Mouse (Mus musculus) olfactory bulb, adult 2 months (tissue): Measurements from ENCODE around the gene Ndufb5. TPM values are rescaled to one million over a fixed set of nuclear protein-coding genes. Genes with fewer than 3 reads are reported as not detected.

ENCODE experiments used
- H3K27ac ChIP-seq: fragments of 200-500 bp; 2 replicates; pipeline ENCODE4 v1.5.1; 2012; ENCODE audit warnings: low read depth, low read length; ENCODE audit not compliant: insufficient read depth
- H3K4me1 ChIP-seq: fragments of 200-500 bp; 2 replicates; pipeline ENCODE4 v1.6.1; 2012; ENCODE audit warnings: low read length; ENCODE audit not compliant: control insufficient read depth, insufficient read depth
- H3K4me3 ChIP-seq: fragments of 200-500 bp; 2 replicates; pipeline ENCODE4 v1.5.1; 2012; ENCODE audit warnings: mild to moderate bottlenecking, low read depth, low read length, moderate library complexity; ENCODE audit not compliant: insufficient read depth
- CTCF ChIP-seq: fragments of 200-500 bp; IDR thresholded peaks from 2 replicates; pipeline ENCODE4 v1.5.1; 2012; ENCODE audit warnings: low read depth, mild to moderate bottlenecking, low read length, moderate library complexity; ENCODE audit not compliant: insufficient read depth
- POLR2A ChIP-seq: fragments of 200-500 bp; IDR thresholded peaks from 2 replicates; pipeline ENCODE4 v1.6.1; 2012; ENCODE audit warnings: mild to moderate bottlenecking, low read depth, low read length, moderate library complexity; ENCODE audit not compliant: insufficient read depth
- whole genome bisulfite sequencing: fragments of 180-500 bp; shearing (Covaris S2); methylation state at CpG from one replicate; pipeline ENCODE4 v1.1.7; 2018; 5-methylcytosine and 5-hydroxymethylcytosine counted together
- polyA plus RNA-seq: library from polyadenylated mRNA; stranded (reverse); fragments of >200 nt; gene quantifications from 2 replicates; pipeline ENCODE4 v1.2.4, GENCODE M21; 2012; ENCODE audit warnings: low replicate concordance; ENCODE audit not compliant: missing spikeins, insufficient read depth, insufficient read length

Gene Ndufb5
- polyA plus RNA-seq, 1 experiment, result not detected

DNA sequence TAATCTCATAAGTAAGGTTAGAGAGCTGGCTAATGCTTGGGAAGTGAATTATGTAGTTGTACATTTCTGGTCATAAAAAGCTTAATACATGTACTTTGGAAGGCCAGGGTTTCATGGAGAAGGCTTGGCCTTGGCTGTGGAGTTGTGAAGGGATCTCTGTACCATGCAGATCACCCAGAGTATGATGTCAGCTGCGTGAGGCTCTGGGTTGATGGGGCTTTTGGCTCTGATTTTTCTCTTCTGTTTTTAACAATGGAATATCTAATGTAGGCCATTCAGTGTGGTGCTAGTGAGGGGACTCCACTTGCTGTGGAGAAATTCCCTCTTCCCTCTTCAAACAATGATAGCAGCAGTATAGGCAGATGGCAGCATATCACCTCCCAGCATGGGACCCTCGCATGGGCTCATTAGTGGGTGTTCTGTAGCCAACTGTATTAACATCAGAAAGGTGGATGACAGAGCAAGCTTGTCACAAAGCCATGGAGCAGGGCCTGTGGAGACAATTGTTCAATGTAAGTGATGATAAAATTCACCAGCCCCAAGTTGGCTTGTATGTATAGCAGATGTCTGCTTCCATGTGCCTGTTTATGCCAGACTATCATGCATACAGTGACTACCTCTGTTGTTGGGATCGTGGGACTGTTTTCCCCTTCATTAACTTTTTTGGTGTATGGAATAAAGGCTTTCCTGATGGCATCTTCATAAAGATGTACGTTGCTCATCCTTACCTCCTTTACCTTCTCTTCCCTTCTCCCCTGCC is 13.2 kb downstream of the Ndufb5 start:
- TF ChIP-seq POLR2A, result no peak
- TF ChIP-seq CTCF, result no peak
- Histone ChIP-seq H3K4me3 (no peak overlapping the region), H3K4me1 (peaks cover 2% of the 10 kb centered on the region; the same call in 1 of the 2 replicates), H3K27ac (no peak overlapping the region)
- 71% methylated on average over 4 of the region's 4 CpGs for WGBS

DNA sequence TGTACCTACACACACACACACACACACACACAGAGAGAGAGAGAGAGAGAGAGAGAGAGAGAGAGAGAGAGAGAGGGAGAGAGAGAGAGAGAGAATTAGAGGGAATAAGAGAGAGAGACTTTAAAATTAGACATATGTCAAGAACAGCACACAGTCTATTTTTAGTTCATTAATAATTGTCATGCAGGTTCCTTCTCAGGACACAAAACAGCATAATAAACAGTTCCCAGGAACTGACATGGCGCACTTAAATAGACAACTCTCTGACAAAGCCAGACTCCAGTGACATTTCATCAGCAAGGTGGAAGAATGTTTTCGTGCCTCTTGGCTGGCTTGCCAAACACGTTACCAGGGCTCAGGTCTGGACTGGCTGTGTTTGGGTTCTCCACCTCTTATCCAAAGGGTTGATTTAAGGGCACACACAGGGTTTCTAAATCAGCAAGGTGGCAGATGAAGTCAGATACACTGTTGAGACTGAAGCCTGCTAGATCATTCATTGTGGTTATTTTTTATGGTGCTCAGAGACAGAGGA is 17.7 kb downstream of the Ndufb5 start:
- WGBS, result 86% methylated on average over 3 of the region's 3 CpGs
- Histone ChIP-seq H3K4me3 (no peak overlapping the region), H3K4me1 (no peaks in the 10 kb centered on the region; the same call in 1 of the 2 replicates), H3K27ac (no peak overlapping the region)
- no peak for TF ChIP-seq POLR2A
- TF ChIP-seq CTCF, result no peak

DNA sequence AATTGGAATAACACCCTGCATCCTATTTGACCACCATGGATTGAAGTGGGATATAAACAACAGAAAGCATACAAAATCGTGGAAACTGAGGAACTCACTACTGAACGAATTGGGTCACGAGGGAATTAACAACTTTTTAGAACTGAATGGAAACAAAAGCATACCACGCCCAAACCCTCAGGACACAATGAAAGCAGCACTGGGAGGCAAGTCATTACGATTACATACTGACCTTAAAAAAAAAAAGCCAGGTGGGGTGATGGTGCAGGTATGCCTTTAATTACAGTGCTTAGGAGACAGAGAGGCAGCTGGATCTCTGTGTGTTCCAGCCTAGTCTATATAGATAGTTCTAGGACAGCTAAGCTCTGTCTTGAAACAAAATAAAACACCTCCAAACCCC is 22.4 kb downstream of the Ndufb5 start:
- no peaks in the 10 kb centered on the region for H3K4me1 ChIP-seq
- whole genome bisulfite sequencing, result 65% methylated on average over 5 of the region's 5 CpGs
- H3K27ac ChIP-seq, result no peak overlapping the region
- no peak overlapping the region for H3K4me3 ChIP-seq
- TF ChIP-seq POLR2A (no peak), CTCF (no peak)

DNA sequence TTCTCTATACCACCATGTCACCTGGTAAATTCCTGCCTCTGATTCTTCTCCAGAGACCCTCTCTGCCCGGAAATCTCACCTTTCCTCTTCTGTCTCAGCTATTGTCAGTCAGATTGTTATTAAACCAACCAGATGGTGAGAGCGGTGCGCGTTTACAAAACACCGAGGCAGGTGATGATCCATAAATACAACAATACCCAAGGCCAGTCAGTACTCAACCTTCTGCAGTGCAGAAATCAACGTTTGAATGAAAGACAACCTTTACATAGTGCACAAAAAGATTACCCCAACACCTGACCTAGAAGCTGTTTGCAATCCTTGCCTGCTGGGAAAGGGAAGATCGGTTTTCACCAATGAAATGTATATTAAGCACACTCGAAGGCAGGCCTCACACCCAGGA is 26.2 kb downstream of the Ndufb5 start:
- Histone ChIP-seq H3K4me1 (no peaks in the 10 kb centered on the region), H3K27ac (no peak overlapping the region), H3K4me3 (no peak overlapping the region)
- no peak for TF ChIP-seq POLR2A
- no peak for TF ChIP-seq CTCF
- WGBS, result 63% methylated on average over 8 of the region's 8 CpGs

DNA sequence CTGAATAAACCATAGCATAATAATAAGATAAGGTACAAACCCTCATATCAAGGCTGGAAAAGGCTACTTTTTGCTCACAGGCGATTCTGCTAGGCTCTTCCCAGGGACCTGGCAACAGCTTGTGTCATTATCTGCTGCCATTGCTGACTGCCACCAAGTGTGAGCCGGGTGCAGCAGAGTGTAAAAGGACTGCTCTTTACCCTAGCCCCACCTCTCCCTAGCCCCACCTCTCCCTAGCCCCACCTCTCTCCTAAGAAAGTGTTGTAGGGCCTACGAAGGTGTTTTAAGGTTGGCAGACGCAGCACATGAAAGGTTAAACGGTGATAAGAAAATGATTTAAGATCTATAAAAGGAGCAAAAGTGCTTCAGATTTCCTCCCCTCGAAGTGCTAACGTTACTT is 27.1 kb downstream of the Ndufb5 start:
- TF ChIP-seq CTCF, result no peak
- no peak for TF ChIP-seq POLR2A
- Histone ChIP-seq H3K27ac (no peak overlapping the region), H3K4me1 (no peaks in the 10 kb centered on the region), H3K4me3 (no peak overlapping the region)
- WGBS, result 58% methylated on average over 7 of the region's 7 CpGs

DNA sequence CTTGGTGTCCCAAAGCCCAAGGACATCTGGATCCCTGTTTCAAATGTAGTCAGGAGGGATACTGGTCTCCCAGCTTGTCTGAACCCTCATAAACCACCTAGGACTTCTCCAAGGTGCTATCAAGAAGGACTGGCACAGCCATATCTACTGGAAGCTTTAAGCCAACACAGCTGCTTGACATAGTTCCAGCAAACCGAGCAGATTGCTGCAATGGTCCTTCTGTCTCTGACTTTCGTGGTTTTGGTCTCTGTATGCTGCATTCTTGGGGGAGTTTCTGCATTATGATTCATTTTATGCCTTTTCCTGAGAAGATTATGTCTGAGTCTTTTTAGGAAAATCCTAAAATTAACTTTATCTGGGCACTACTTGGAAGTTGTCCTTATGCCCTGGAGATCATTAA is 34.0 kb downstream of the Ndufb5 start:
- H3K4me3 ChIP-seq, result no peak overlapping the region
- H3K27ac ChIP-seq, result no peak overlapping the region
- WGBS, result 80% methylated on average over 2 of the region's 2 CpGs
- TF ChIP-seq POLR2A (no peak), CTCF (no peak)
- no peaks in the 10 kb centered on the region for H3K4me1 ChIP-seq

Other genes with a start within 250 kb of the Ndufb5 start
- not detected in 2 replicates for gene Kcnmb3, start 244.8 kb upstream of the Ndufb5 start, polyA plus RNA-seq
- gene Zfp639, start 226.7 kb upstream of the Ndufb5 start, polyA plus RNA-seq, result not detected in 2 replicates
- gene Mfn1, start 207.5 kb upstream of the Ndufb5 start, polyA plus RNA-seq, result not detected in 2 replicates
- not detected in 2 replicates for gene Gnb4, start 120.4 kb upstream of the Ndufb5 start, polyA plus RNA-seq
- gene Actl6a, start 30.7 kb upstream of the Ndufb5 start, polyA plus RNA-seq, result not detected in 2 replicates
- gene Mrpl47, start 615 bp downstream of the Ndufb5 start, polyA plus RNA-seq, result not detected in 2 replicates
- not detected in 2 replicates for gene Usp13, start 80.6 kb downstream of the Ndufb5 start, polyA plus RNA-seq